ENCODE assay signal across 8 mouse cellular contexts in genomic region chr6:135011734-135012116, GRCm38 (mm10). TPM values are rescaled to one million over a fixed set of nuclear protein-coding genes. Genes with fewer than 3 reads are reported as not detected.
DNase-seq lines count a peak whose midpoint lies in the region; ATAC-seq and TF ChIP-seq lines count a peak whose summit lies in the region.

No protein-coding gene starts in this region.

- peak overlapping the region; percentile 82 for H3K9ac ChIP-seq in liver, adult 2 months (ENCODE audit: low read depth, low read length)
- H3K9ac ChIP-seq in embryonic facial prominence, embryonic 14.5 days (ENCODE audit: low read depth, low read length), result peak overlapping the region; percentile 82
- H3K9ac ChIP-seq in intestine, postnatal 0 days (ENCODE audit: low read depth, low read length), result peak overlapping the region; percentile 85
- H3K9ac ChIP-seq in neural tube, embryonic 12.5 days, result peak overlapping the region; percentile 69

- H3K36me3 ChIP-seq in liver, adult 2 months (ENCODE audit: control insufficient read depth, insufficient read depth, low read length), result peaks cover 23% of the 10 kb centered on the region
- peaks cover 36% of the 10 kb centered on the region for H3K36me3 ChIP-seq in embryonic facial prominence, embryonic 14.5 days (ENCODE audit: control insufficient read depth, insufficient read depth, low read length)
- H3K36me3 ChIP-seq in intestine, postnatal 0 days (ENCODE audit: control insufficient read depth, insufficient read depth), result peaks cover 27% of the 10 kb centered on the region
- peaks cover 31% of the 10 kb centered on the region for H3K36me3 ChIP-seq in neural tube, embryonic 12.5 days

- DNase-seq in liver, adult 2 months (ENCODE audit: extremely low read depth, low read depth, low spot score), result no peak
- DNase-seq in liver, result no peak
- DNase-seq in embryonic facial prominence, embryonic 14.5 days (ENCODE audit: low spot score), result no peak
- no peak for DNase-seq in urinary bladder, postnatal 10 days (ENCODE audit: low spot score)
- DNase-seq in kidney, postnatal 10 days, result no peak
- DNase-seq in testis, postnatal 14 days (ENCODE audit: low spot score), result no peak

- H3K9me3 ChIP-seq in embryonic facial prominence, embryonic 14.5 days (ENCODE audit: control insufficient read depth, low read length), result no peaks in the 10 kb centered on the region
- H3K9me3 ChIP-seq in intestine, postnatal 0 days (ENCODE audit: control insufficient read depth), result no peaks in the 10 kb centered on the region
- H3K9me3 ChIP-seq in neural tube, embryonic 12.5 days, result no peaks in the 10 kb centered on the region

- peaks cover 7% of the 10 kb centered on the region; the same call in 1 of the 2 replicates for H3K79me2 ChIP-seq in liver, adult 2 months (ENCODE audit: control insufficient read depth, insufficient read depth, low read length)

- 1% methylated on average over 14 of the region's 14 CpGs for WGBS in liver, adult 2 months
- WGBS in embryonic facial prominence, embryonic 14.5 days, result 0% methylated on average over 14 of the region's 14 CpGs
- under 1% methylated on average over 14 of the region's 14 CpGs for WGBS in intestine, postnatal 0 days
- 2% methylated on average over 14 of the region's 14 CpGs for WGBS in neural tube, embryonic 12.5 days

- peak overlapping the region; percentile 62 for H3K4me2 ChIP-seq in embryonic facial prominence, embryonic 14.5 days (ENCODE audit: low read depth, low read length)
- H3K4me2 ChIP-seq in intestine, postnatal 0 days (replicated peaks; ENCODE audit: low read depth), result peak overlapping the region; percentile 79
- H3K4me2 ChIP-seq in neural tube, embryonic 12.5 days (replicated peaks), result peak overlapping the region; percentile 66

- no peak for TF ChIP-seq CTCF in liver, adult 2 months (IDR thresholded peaks at IDR 0.05; ENCODE audit: low read depth, low read length)
- TF ChIP-seq CTCF in intestine, postnatal 0 days (IDR thresholded peaks at IDR 0.05; ENCODE audit: low read depth), result no peak

- H3K4me3 ChIP-seq in liver, adult 2 months (ENCODE audit: insufficient read depth, low read depth, low read length), result peak overlapping the region; percentile 68
- H3K4me3 ChIP-seq in embryonic facial prominence, embryonic 14.5 days (ENCODE audit: low read depth, low read length), result peak overlapping the region; percentile 74
- H3K4me3 ChIP-seq in intestine, postnatal 0 days (ENCODE audit: low read depth, low read length), result peak overlapping the region; percentile 85
- H3K4me3 ChIP-seq in neural tube, embryonic 12.5 days, result peak overlapping the region; percentile 69

- no peak; the same call in none of the 2 replicates for ATAC-seq in embryonic facial prominence, embryonic 14.5 days (ENCODE audit: low read depth)
- peak; percentile 35 for ATAC-seq in intestine, postnatal 0 days
- peak; percentile 57 for ATAC-seq in neural tube, embryonic 12.5 days (ENCODE audit: low FRiP score, low read depth)

- peaks cover 4% of the 10 kb centered on the region; the same call in 1 of the 2 replicates for H3K4me1 ChIP-seq in liver, adult 2 months (ENCODE audit: control insufficient read depth, insufficient read depth, low read length)
- H3K4me1 ChIP-seq in embryonic facial prominence, embryonic 14.5 days (ENCODE audit: control insufficient read depth, insufficient read depth, low read length), result peaks cover 6% of the 10 kb centered on the region; the same call in 1 of the 2 replicates
- no peaks in the 10 kb centered on the region for H3K4me1 ChIP-seq in intestine, postnatal 0 days (replicated peaks; ENCODE audit: control insufficient read depth, insufficient read depth, low read length)
- H3K4me1 ChIP-seq in neural tube, embryonic 12.5 days, result peaks cover 7% of the 10 kb centered on the region

- H3K27me3 ChIP-seq in liver, adult 2 months (ENCODE audit: control insufficient read depth, insufficient read depth, low read length), result no peaks in the 10 kb centered on the region
- H3K27me3 ChIP-seq in embryonic facial prominence, embryonic 14.5 days (replicated peaks; ENCODE audit: control insufficient read depth, insufficient read depth, low read length), result no peaks in the 10 kb centered on the region
- H3K27me3 ChIP-seq in intestine, postnatal 0 days (replicated peaks; ENCODE audit: control insufficient read depth, insufficient read depth, low read length), result no peaks in the 10 kb centered on the region
- no peaks in the 10 kb centered on the region for H3K27me3 ChIP-seq in neural tube, embryonic 12.5 days (replicated peaks)

- peak overlapping the region; percentile 36 for H3K27ac ChIP-seq in liver, adult 2 months (replicated peaks; ENCODE audit: insufficient read depth, low read depth, low read length)
- H3K27ac ChIP-seq in embryonic facial prominence, embryonic 14.5 days (replicated peaks; ENCODE audit: low read depth, low read length), result no peak overlapping the region
- peak overlapping the region; percentile 28; the same call in 1 of the 2 replicates for H3K27ac ChIP-seq in intestine, postnatal 0 days (ENCODE audit: low read depth, low read length)
- no peak overlapping the region for H3K27ac ChIP-seq in neural tube, embryonic 12.5 days

- TF ChIP-seq POLR2A in liver, adult 2 months (IDR thresholded peaks at IDR 0.05; ENCODE audit: extremely low read depth, insufficient read depth, low read length), result no peak

RNA-seq across cellular contexts. Expression of gene Ddx47, which starts 0.3 kb away (rescaled TPM):
- 25.6 and 26.7 TPM in 2 replicates for total RNA-seq in liver, adult 2 months (2014; rRNA removed)
- polyA plus RNA-seq in liver, adult 2 months (2012; rRNA removed), result 22.2 and 26.4 TPM in 2 replicates
- polyA plus RNA-seq in embryonic facial prominence, embryonic 14.5 days (2014; fragmentation: Nextera tagmentation; extraction: Ambion mirVana), result 90.0 and 90.8 TPM in 2 replicates
- polyA plus RNA-seq in intestine, postnatal 0 days (2015; fragmentation: Nextera tagmentation; extraction: Ambion mirVana), result 32.6 and 33.5 TPM in 2 replicates
- 90.8 and 93.0 TPM in 2 replicates for polyA plus RNA-seq in neural tube, embryonic 12.5 days (2016; fragmentation: Nextera tagmentation; extraction: Ambion mirVana)

RNA-seq across cellular contexts. Expression of gene Apold1, which starts 30.2 kb away (rescaled TPM):
- total RNA-seq in liver, adult 2 months (2014; rRNA removed), result 0.55 and 1.0 TPM in 2 replicates
- polyA plus RNA-seq in liver, adult 2 months (2012; rRNA removed), result 0.40 and 0.49 TPM in 2 replicates
- polyA plus RNA-seq in embryonic facial prominence, embryonic 14.5 days (2014; fragmentation: Nextera tagmentation; extraction: Ambion mirVana), result 5.4 and 5.5 TPM in 2 replicates
- 2.2 and 3.2 TPM in 2 replicates for polyA plus RNA-seq in intestine, postnatal 0 days (2015; fragmentation: Nextera tagmentation; extraction: Ambion mirVana)
- 4.7 and 4.9 TPM in 2 replicates for polyA plus RNA-seq in neural tube, embryonic 12.5 days (2016; fragmentation: Nextera tagmentation; extraction: Ambion mirVana)

RNA-seq across cellular contexts. Expression of gene Gprc5a, which starts 53.7 kb away (rescaled TPM):
- not detected in 2 replicates for total RNA-seq in liver, adult 2 months (2014; rRNA removed)
- 0.11 and 0.22 TPM in 2 replicates for polyA plus RNA-seq in liver, adult 2 months (2012; rRNA removed)
- 4.4 and 5.2 TPM in 2 replicates for polyA plus RNA-seq in embryonic facial prominence, embryonic 14.5 days (2014; fragmentation: Nextera tagmentation; extraction: Ambion mirVana)
- polyA plus RNA-seq in intestine, postnatal 0 days (2015; fragmentation: Nextera tagmentation; extraction: Ambion mirVana), result 3.3 and 4.2 TPM in 2 replicates
- 2.5 and 3.3 TPM in 2 replicates for polyA plus RNA-seq in neural tube, embryonic 12.5 days (2016; fragmentation: Nextera tagmentation; extraction: Ambion mirVana)

Comparison
In these comparisons a context has a peak if more than half of its experiments do, and no peak if none do; other contexts are left out.
1. H3K27ac ChIP-seq: peak in liver, adult 2 months (single experiment) and intestine, postnatal 0 days (single experiment); none in embryonic facial prominence, embryonic 14.5 days (single experiment) and neural tube, embryonic 12.5 days (single experiment).
2. Peak in every context shown above with its lines, with median percentiles within 50 percentile points of each other: H3K4me3 ChIP-seq, H3K9ac ChIP-seq and H3K4me2 ChIP-seq.